Mouse (Mus musculus) large intestine, adult 2 months (tissue): ENCODE results near the gene Bap1. TPM values are rescaled to one million over a fixed set of nuclear protein-coding genes. Genes with fewer than 3 reads are reported as not detected.

Experiments used
- DNase-seq: peaks from one replicate; pipeline ENCODE4 v3.0.0-alpha.2; 2012; ENCODE audit warnings: low read depth, low spot score
- WGBS: fragments of 180-500 bp; shearing (Covaris S2); methylation state at CpG from one replicate; pipeline ENCODE4 v1.1.7; 2018; 5-methylcytosine and 5-hydroxymethylcytosine counted together
- polyA plus RNA-seq: library from polyadenylated mRNA; depleted of rRNA; stranded (reverse); fragments of >200 nt; gene quantifications from 2 replicates; pipeline ENCODE4 v1.2.3, GENCODE M21; 2012

Bap1 gene
- polyA plus RNA-seq, 1 experiment: 32.6 TPM

DNA sequence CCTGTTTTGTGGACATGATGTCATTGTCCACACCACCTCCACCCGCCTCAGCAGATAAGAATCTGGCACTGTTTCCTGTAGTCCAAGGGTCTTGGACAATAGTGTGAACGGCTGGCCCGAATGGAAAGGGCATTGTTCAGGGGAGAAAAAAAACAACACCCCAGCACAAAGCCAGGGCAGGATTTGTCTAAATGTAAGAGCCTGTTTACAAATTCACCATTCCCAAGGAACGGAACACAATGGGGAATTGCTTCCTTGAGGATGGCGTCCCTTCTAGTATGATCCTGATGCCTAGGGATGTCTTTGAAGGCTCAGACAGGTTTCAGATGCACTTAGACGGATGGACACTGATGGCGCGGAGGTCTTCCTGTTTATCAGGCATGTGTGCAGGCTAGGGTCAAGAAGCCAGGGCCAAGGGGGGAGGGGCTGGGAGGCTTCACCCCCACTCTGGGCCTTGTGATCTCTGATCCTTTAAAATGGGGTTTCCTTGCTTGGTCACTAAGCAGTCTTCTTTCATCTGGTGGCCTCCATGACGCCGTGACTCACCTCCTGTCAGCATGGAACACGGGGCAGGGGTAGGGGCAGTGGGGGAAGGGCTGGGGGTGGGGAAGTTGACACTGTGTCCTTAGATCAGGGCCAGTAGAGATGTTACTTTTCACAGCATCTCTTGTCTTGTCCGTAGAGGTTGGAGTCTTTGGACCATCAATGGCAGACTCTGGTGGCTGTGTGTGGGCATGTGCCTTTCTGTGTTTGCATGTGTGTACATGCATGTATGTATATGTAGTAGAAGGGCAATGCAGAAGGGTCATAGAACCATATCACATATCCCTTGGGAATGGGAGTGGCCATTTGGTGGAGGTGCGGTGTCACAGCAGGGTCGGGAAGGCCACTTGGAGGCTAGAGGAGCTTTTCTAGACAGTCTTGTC lies 17.9 kb upstream of the Bap1 start:
- DNase-seq: no peak
- WGBS: 75% methylated on average over 14 of the region's 14 CpGs

- WGBS: 13% methylated on average over 11 of the region's 11 CpGs
- DNase-seq: peak; percentile 73
Observed at GRCm38 (mm10) chr14:31233996-31234591, 17.2 kb upstream of the Bap1 start.

DNA sequence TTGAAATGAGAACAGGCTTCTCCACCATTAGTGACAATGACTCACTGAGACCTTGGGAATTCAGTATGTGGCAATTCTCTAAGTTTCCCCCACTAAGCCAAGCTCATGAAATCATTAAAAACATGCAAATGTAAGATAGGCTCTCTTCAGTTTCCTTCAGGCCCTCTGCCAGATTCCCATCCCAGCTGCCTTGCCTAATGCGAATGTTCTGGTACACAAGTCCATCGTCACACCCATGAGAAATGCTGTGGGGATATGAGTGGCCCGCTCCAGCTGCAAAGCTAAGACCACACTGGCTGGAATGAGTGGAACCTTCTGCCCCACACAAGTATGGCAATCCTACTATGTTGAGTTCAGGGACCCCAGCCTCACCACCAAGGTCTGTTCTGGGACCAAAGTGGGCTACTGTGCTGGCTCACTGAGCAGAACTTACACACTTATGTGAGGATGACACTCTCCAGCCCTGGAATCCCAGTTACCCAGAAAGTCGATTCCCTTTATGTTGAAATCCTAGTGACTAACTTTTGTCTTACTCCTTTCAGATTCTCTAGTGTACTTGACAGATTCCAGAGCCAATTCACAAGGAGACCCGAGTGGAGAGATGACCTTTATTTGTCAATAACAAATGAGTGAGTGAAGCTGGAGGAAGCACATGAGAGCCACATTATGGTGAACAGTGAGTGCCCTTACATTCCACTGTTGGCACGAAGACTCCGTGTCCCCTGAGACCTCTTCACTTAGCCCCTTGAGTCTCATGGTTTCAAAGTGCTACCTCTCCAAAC lies 14.0 kb upstream of the Bap1 start:
- no peak for DNase-seq
- WGBS: 70% methylated on average over 7 of the region's 7 CpGs

- WGBS: 72% methylated on average over 3 of the region's 3 CpGs
- no peak for DNase-seq
Observed at GRCm38 (mm10) chr14:31240528-31240927, 10.7 kb upstream of the Bap1 start.

DNA sequence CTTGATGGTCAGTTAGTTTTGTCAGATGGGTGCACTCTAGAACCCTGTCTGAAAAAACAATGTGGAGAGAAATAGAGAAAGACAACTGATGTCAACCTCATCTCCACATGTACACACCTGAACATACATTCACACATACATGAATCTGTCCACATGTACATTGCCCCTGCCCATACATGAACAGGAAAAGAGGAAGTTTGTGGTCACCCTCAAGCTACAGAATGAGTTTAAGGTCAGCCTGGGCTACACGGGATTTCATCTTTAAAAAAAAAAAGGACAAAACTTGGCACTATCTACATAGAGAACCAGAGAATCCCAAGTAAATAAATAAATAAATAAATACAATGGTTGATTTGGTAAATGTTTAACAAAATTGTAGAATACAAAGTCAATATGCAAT lies 6.5 kb upstream of the Bap1 start:
- 68% methylated on average over 1 of the region's 1 CpGs for WGBS
- DNase-seq: no peak

DNA sequence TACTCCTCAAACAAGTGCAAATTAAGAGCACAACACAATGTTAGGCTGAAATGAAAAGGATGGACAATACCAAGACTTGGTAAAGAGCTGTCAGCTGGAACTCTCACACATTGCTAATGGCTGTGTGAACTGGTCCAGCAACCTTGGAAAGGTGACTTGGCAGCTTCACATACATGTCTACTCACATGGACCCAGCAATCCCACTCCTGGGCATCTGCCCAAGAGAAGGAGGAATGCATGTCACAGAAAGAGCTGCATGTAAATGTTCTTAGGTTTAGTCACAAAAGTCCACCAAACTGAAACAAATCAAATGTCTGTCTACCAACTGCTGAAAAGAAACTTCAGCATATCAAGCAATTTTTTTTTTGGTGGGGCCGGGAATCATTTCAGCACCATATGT lies 5.3 kb upstream of the Bap1 start:
- WGBS: 89% methylated on average over 1 of the region's 1 CpGs
- no peak for DNase-seq

- 42% methylated on average over 6 of the region's 6 CpGs for WGBS
Observed at GRCm38 (mm10) chr14:31248396-31248795, 2.9 kb upstream of the Bap1 start.

DNA sequence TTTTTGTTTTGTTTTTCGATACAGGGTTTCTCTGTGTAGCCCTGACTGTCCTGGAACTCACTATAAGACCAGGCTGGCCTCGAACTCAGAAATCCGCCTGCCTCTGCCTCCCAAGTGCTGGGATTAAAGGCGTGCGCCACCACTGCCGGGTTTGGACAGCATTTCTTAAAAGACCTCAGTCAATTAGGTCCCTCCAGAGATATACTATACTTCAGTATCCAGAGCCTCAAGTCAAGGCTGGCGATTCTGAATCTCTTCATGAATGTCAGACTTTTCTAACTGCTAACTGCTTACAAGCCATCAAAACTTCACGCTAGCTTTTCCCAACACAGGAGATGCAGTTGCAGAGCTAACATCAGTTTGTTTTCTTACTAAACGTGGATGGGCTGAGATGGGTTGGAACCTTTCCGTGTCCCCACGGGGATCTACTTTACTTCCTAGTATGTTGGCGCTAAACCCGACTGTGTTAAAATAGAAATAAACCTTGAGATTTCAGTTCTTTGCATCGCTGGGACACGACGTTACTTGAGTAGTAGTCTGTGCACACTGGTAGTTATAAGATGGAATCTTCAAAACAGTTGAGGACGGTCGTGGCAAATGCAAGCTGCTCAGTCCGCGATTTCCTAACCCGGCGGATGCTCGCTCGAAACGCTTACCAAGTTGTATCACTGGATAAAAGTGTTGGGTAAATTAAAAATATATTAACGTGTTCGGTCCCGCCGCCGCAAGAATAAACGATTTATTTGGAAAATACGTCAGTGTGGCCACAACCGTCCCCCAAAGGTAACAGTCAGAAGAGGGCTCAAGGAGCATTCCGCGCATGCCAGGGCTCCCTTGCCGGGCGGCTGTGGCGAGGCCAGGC lies 797 bp upstream of the Bap1 start:
- 12% methylated on average over 38 of the region's 38 CpGs for WGBS

More at GRCm38 (mm10) chr14:31248396-31248795, 2.9 kb upstream of the Bap1 start:
- DNase-seq: no peak

GRCm38 (mm10) chr14:31251626-31252025 lies 376 bp downstream of the Bap1 start:
- 2% methylated on average over 18 of the region's 18 CpGs for WGBS
- no peak for DNase-seq

More for the DNA sequence above, 797 bp upstream of the Bap1 start:
- DNase-seq: no peak

GRCm38 (mm10) chr14:31252091-31252490 lies 841 bp downstream of the Bap1 start:
- WGBS: 76% methylated on average over 5 of the region's 5 CpGs
- DNase-seq: no peak

DNA sequence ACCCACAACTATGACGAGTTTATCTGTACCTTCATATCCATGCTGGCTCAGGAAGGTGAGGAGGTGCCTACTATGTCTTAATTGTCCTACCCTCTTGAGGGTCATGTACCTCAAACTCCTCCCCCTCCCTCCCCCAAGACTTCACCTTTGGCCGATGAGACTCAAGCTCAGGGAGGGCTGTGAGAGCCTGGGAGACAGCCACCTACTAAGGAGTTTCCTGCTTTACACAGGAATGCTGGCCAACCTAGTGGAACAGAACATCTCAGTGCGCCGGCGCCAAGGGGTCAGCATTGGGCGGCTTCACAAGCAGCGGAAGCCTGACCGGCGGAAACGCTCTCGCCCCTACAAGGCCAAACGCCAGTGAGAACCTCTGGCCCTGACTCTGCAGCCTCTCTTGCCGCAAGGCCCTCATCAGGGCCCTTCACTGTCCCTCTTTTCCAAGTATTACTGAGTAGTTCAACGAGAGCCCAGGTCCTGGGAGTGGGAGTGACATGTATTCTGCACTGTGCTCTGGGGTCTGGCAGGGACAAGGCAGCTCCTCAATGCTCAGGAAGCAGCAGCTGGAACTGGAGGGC lies 7.3 kb downstream of the Bap1 start:
- no peak for DNase-seq
- 93% methylated on average over 14 of the region's 14 CpGs for WGBS

DNA sequence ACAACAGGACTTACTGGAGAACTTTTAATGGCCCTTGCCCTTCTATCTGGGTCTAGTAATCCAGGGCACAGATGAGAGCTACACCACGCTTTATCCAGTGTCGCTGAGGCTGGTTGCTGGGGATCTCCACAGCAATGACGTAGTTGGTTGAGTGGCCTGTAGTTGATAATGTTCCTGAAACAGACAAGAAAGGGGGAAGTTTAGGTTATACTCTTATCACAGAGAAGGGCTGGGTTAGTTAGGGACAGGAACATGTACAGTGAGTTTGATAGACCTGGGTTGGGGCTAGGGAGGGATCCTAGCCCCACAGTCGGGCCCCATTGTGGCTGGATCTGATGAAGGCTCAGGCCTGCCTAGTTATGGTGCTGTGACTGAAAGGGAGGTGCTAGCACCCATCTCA lies 9.1 kb downstream of the Bap1 start:
- DNase-seq: no peak

GRCm38 (mm10) chr14:31260932-31261331 lies 9.7 kb downstream of the Bap1 start:
- 87% methylated on average over 9 of the region's 9 CpGs for WGBS
- no peak for DNase-seq

More for the DNA sequence above, 9.1 kb downstream of the Bap1 start:
- 97% methylated on average over 4 of the region's 4 CpGs for WGBS

DNA sequence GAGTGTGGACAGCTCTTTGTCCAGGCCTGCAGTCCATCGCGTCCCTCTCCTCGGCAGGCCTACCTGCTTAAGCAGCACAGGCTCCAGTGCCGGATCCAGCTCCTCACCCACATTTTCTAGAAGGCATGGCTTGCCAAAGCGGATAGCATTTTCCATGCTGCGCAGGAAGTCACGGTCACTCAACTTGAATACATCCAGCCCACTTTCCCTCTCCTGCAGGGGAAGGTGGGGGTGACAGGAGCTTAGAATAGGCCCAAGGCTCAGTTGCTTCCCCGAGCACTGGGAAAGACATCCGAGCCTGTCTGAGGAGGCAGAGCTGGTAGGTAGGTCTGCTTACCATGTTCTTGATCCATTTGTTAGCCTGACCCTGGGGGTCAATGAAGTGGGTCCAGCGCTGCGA lies 16.4 kb downstream of the Bap1 start:
- 89% methylated on average over 11 of the region's 11 CpGs for WGBS
- DNase-seq: no peak

- 69% methylated on average over 9 of the region's 9 CpGs for WGBS
- DNase-seq: no peak
Observed at GRCm38 (mm10) chr14:31268301-31269001, 17.2 kb downstream of the Bap1 start.

DNA sequence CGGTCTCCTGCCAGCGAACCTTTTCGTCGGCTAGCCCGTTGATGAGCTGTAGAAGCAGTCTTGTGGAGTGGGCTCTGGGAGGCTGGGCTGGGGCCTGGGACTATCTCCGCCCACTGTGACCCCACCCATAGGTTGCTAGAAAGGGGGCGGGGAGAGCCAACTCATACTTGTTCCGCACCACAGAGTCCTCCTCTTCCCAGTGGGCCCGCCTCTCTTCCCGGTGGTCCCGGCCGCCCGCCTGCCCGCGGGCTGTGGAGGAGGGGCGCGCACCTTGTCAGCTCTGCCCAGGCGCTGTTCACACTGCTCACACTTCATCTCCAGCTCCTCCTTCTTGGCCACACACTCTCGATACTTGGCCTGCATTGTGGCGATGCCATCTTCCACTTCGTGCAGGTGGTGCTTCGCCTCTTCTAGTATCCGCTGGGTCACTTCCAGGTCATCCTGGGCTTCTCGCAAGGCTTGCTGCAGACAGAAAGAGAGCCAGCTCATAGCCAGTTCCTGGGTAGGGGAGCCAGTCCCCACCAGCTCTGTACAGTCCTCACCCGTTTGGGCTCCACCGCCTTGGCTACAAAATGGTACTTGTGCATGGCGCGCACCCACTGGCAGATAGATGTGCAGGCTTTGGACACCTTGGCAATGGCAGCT lies 18.3 kb downstream of the Bap1 start:
- 18% methylated on average over 28 of the region's 28 CpGs for whole genome bisulfite sequencing
- DNase-seq: no peak

- no peak for DNase-seq
- 88% methylated on average over 6 of the region's 6 CpGs for WGBS
Observed at GRCm38 (mm10) chr14:31271121-31271520, 19.9 kb downstream of the Bap1 start.

DNA sequence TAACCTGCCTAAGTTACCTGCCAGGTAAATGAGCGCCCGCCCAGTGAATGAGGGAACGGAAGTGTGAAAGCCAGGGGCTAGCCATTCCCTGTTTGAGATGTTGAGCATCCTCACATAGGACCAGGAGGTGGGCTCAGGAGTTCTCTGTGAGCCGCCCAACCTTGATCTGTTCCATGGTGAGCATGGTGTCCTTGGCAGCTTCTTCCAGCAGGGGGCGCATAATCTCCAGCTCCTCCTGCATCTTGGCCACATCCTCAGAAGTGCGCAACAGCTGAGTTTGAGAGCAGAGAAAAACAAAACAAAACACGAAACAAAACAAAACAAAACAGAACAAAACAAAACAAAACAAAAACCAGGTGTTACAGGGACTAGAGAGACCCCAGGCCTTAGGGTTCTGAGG lies 20.9 kb downstream of the Bap1 start:
- no peak for DNase-seq
- WGBS: 20% methylated on average over 7 of the region's 7 CpGs
